Mouse (Mus musculus) intestine, postnatal 0 days (tissue): ENCODE measurements around the gene Sav1. TPM values are rescaled to one million over a fixed set of nuclear protein-coding genes. Genes with fewer than 3 reads are reported as not detected.

Source experiments
- ATAC-seq: fragments of 200-750 bp; cut with Nextera tagmentation; 2 replicates; pipeline ENCODE4 v1.8.0; 2017; ENCODE audit warnings: mild to moderate bottlenecking, moderate TSS enrichment, moderate library complexity
- H3K27ac ChIP-seq: fragments of 300-500 bp; sonication (generic); 2 replicates; pipeline ENCODE4 v1.5.1; 2014; ENCODE audit warnings: mild to moderate bottlenecking, low read depth, low read length, moderate library complexity
- H3K27me3 ChIP-seq: fragments of 300-500 bp; sonication (generic); replicated peaks from 2 replicates; pipeline ENCODE4 v1.6.1; 2014; ENCODE audit warnings: low read length, mixed read lengths; ENCODE audit not compliant: control insufficient read depth, insufficient read depth
- H3K36me3 ChIP-seq: fragments of 300-500 bp; sonication (generic); 2 replicates; pipeline ENCODE4 v1.6.1; 2014; ENCODE audit warnings: mild to moderate bottlenecking, moderate library complexity; ENCODE audit not compliant: control insufficient read depth, insufficient read depth
- H3K4me1 ChIP-seq: fragments of 300-500 bp; sonication (generic); replicated peaks from 2 replicates; pipeline ENCODE4 v1.6.1; 2014; ENCODE audit warnings: antibody characterized with exemption, low read length, mixed read lengths; ENCODE audit not compliant: control insufficient read depth, insufficient read depth
- H3K4me2 ChIP-seq: fragments of 300-500 bp; sonication (generic); replicated peaks from 2 replicates; pipeline ENCODE4 v1.6.1; 2014; ENCODE audit warnings: low read depth, mild to moderate bottlenecking, moderate library complexity
- H3K4me3 ChIP-seq: fragments of 300-500 bp; sonication (generic); 2 replicates; pipeline ENCODE4 v1.5.1; 2014; ENCODE audit warnings: low read depth, low read length
- H3K9ac ChIP-seq: fragments of 300-500 bp; sonication (generic); 2 replicates; pipeline ENCODE4 v1.6.1; 2014; ENCODE audit warnings: mild to moderate bottlenecking, low read depth, low read length
- H3K9me3 ChIP-seq: fragments of 300-500 bp; sonication (generic); 2 replicates; pipeline ENCODE4 v1.6.1; 2016; ENCODE audit warnings: mixed run types; ENCODE audit not compliant: control insufficient read depth
- CTCF ChIP-seq: sonication (generic); IDR thresholded peaks from 2 replicates; pipeline ENCODE4 v1.5.1; 2016; ENCODE audit warnings: low read depth, mild to moderate bottlenecking, control low read depth, antibody characterized with exemption, moderate library complexity
- WGBS: fragments of 180-500 bp; shearing (Covaris S2); extraction: QIAGEN DNeasy Blood & Tissue Kit; methylation state at CpG from one replicate; pipeline ENCODE4 v1.1.7; 2014; 5-methylcytosine and 5-hydroxymethylcytosine counted together
- polyA plus RNA-seq: library from polyadenylated mRNA; unstranded; fragments of >200 nt; fragmentation: Nextera tagmentation; extraction: Ambion mirVana; gene quantifications from 2 replicates; pipeline ENCODE4 v1.2.1, GENCODE M21; 2015

The Sav1 gene
- polyA plus RNA-seq: 3.7 and 3.8 TPM in 2 replicates

- Histone ChIP-seq H3K4me2 (peak within 1 kb of the TSS; percentile 77), H3K9me3 (no peaks in the 10 kb centered on the region), H3K27me3 (no peaks in the 10 kb centered on the region), H3K9ac (peak within 1 kb of the TSS; percentile 89), H3K36me3 (peaks cover 12% of the 10 kb centered on the region; the same call in 1 of the 2 replicates), H3K4me1 (no peaks in the 10 kb centered on the region), H3K4me3 (peak within 1 kb of the TSS; percentile 72), H3K27ac (peak within 1 kb of the TSS; percentile 86)
- WGBS: under 1% methylated on average over 85 of the region's 102 CpGs
- TF ChIP-seq CTCF: peak; percentile 22; the same call in 1 of the 2 replicates
- ATAC-seq: peak; percentile 95
Measured at GRCm38 (mm10) chr12:69986786-69987497, at the start of gene Sav1. Gene Sav1 (minus strand): TSS chr12:69987002.

- no peak for TF ChIP-seq CTCF
- Histone ChIP-seq H3K4me1 (no peaks in the 10 kb centered on the region), H3K36me3 (peaks cover 8% of the 10 kb centered on the region; the same call in 1 of the 2 replicates), H3K27ac (no peak overlapping the region), H3K4me2 (no peak overlapping the region), H3K9ac (no peak overlapping the region), H3K27me3 (no peaks in the 10 kb centered on the region), H3K9me3 (no peaks in the 10 kb centered on the region), H3K4me3 (no peak overlapping the region)
- no peak for ATAC-seq
Measured at GRCm38 (mm10) chr12:70026233-70026632, 39.4 kb upstream of the Sav1 start.

- ATAC-seq: no peak
- Histone ChIP-seq H3K27ac (no peak overlapping the region), H3K27me3 (no peaks in the 10 kb centered on the region), H3K36me3 (peaks cover 8% of the 10 kb centered on the region; the same call in 1 of the 2 replicates), H3K9me3 (no peaks in the 10 kb centered on the region), H3K4me2 (no peak overlapping the region), H3K9ac (no peak overlapping the region), H3K4me3 (no peak overlapping the region), H3K4me1 (no peaks in the 10 kb centered on the region)
- 90% methylated on average over 6 of the region's 6 CpGs for WGBS
- TF ChIP-seq CTCF: no peak
Measured at GRCm38 (mm10) chr12:70025431-70025830, 38.6 kb upstream of the Sav1 start.

- H3K4me3 ChIP-seq: no peak overlapping the region
- no peak overlapping the region for H3K4me2 ChIP-seq
- no peaks in the 10 kb centered on the region for H3K4me1 ChIP-seq
- ATAC-seq: no peak
- H3K9me3 ChIP-seq: no peaks in the 10 kb centered on the region
- H3K9ac ChIP-seq: no peak overlapping the region
- no peak for TF ChIP-seq CTCF
- no peak overlapping the region for H3K27ac ChIP-seq
- peaks cover 8% of the 10 kb centered on the region; the same call in 1 of the 2 replicates for H3K36me3 ChIP-seq
- 75% methylated on average over 4 of the region's 4 CpGs for WGBS
- no peaks in the 10 kb centered on the region for H3K27me3 ChIP-seq
Measured at GRCm38 (mm10) chr12:70023580-70023979, 36.8 kb upstream of the Sav1 start.

GRCm38 (mm10) chr12:70018153-70018552, 31.4 kb upstream of the Sav1 start:
- no peak overlapping the region for H3K27ac ChIP-seq
- no peak for TF ChIP-seq CTCF
- H3K9me3 ChIP-seq: no peaks in the 10 kb centered on the region
- 69% methylated on average over 4 of the region's 4 CpGs for whole genome bisulfite sequencing
- H3K27me3 ChIP-seq: no peaks in the 10 kb centered on the region
- ATAC-seq: no peak
- H3K36me3 ChIP-seq: no peaks in the 10 kb centered on the region
- no peak overlapping the region for H3K9ac ChIP-seq
- H3K4me1 ChIP-seq: no peaks in the 10 kb centered on the region
- H3K4me2 ChIP-seq: no peak overlapping the region
- no peak overlapping the region for H3K4me3 ChIP-seq

- no peaks in the 10 kb centered on the region for H3K27me3 ChIP-seq
- no peak overlapping the region for H3K27ac ChIP-seq
- no peaks in the 10 kb centered on the region for H3K9me3 ChIP-seq
- no peak overlapping the region for H3K9ac ChIP-seq
- H3K36me3 ChIP-seq: no peaks in the 10 kb centered on the region
- no peak overlapping the region for H3K4me3 ChIP-seq
- WGBS: 60% methylated on average over 4 of the region's 4 CpGs
- TF ChIP-seq CTCF: no peak
- no peaks in the 10 kb centered on the region for H3K4me1 ChIP-seq
- H3K4me2 ChIP-seq: no peak overlapping the region
- no peak for ATAC-seq
Measured at GRCm38 (mm10) chr12:70015936-70016335, 29.1 kb upstream of the Sav1 start.
